Mouse (Mus musculus) lung, postnatal 0 days (tissue): Measurements from ENCODE around the gene Gm10330. TPM values are rescaled to one million over a fixed set of nuclear protein-coding genes. Genes with fewer than 3 reads are reported as not detected.
"Not testable (repeated sequence)": the region's sequence is repeated elsewhere in the genome, so short reads cannot be mapped to it uniquely, and the experiment has no call there.

Experiments used
- ATAC-seq: fragments of 200-750 bp; cut with Nextera tagmentation; 2 replicates; pipeline ENCODE4 v1.8.0; 2017; ENCODE audit warnings: moderate library complexity
- DNase-seq: peaks from one replicate; pipeline ENCODE4 v3.0.0-alpha.2; 2016; ENCODE audit warnings: low spot score
- H3K27ac ChIP-seq: fragments of 300-500 bp; sonication (generic); 2 replicates; pipeline ENCODE4 v1.5.1; 2014; ENCODE audit warnings: antibody characterized with exemption, mild to moderate bottlenecking, low read length, mixed read lengths
- H3K27me3 ChIP-seq: fragments of 300-500 bp; sonication (generic); replicated peaks from 2 replicates; pipeline ENCODE4 v1.6.1; 2014; ENCODE audit warnings: low read length, mixed read lengths; ENCODE audit not compliant: insufficient read depth
- H3K36me3 ChIP-seq: fragments of 300-500 bp; sonication (generic); 2 replicates; pipeline ENCODE4 v1.6.1; 2014; ENCODE audit warnings: low read length, mixed read lengths; ENCODE audit not compliant: insufficient read depth
- H3K4me1 ChIP-seq: fragments of 300-500 bp; sonication (generic); 2 replicates; pipeline ENCODE4 v1.6.1; 2014; ENCODE audit warnings: antibody characterized with exemption, low read depth, low read length, mixed read lengths; ENCODE audit not compliant: insufficient read depth
- H3K4me2 ChIP-seq: fragments of 300-500 bp; sonication (generic); replicated peaks from 2 replicates; pipeline ENCODE4 v1.6.1; 2014; ENCODE audit warnings: low read depth, mild to moderate bottlenecking, low read length, moderate library complexity, mixed read lengths
- H3K4me3 ChIP-seq: fragments of 300-500 bp; sonication (generic); 2 replicates; pipeline ENCODE4 v1.5.1; 2014; ENCODE audit warnings: low read depth, low read length
- H3K9ac ChIP-seq: fragments of 300-500 bp; sonication (generic); replicated peaks from 2 replicates; pipeline ENCODE4 v1.6.1; 2014; ENCODE audit warnings: low read depth, mild to moderate bottlenecking
- H3K9me3 ChIP-seq: fragments of 300-500 bp; sonication (generic); 2 replicates; pipeline ENCODE4 v1.6.1; 2016; ENCODE audit warnings: low read length, mixed read lengths
- WGBS: fragments of 180-500 bp; shearing (Covaris S2); extraction: QIAGEN DNeasy Blood & Tissue Kit; methylation state at CpG from one replicate; pipeline ENCODE4 v1.1.7; 2014; 5-methylcytosine and 5-hydroxymethylcytosine counted together
- polyA plus RNA-seq: library from polyadenylated mRNA; unstranded; fragments of >200 nt; fragmentation: Nextera tagmentation; extraction: Ambion mirVana; gene quantifications from 2 replicates; pipeline ENCODE4 v1.2.1, GENCODE M21; 2015

The Gm10330 gene
- polyA plus RNA-seq, result 0.08 and 0.13 TPM in 2 replicates

- H3K4me3 ChIP-seq, H3K36me3 ChIP-seq, H3K4me2 ChIP-seq, H3K4me1 ChIP-seq, H3K27ac ChIP-seq, H3K27me3 ChIP-seq, H3K9ac ChIP-seq, ATAC-seq, DNase-seq, H3K9me3 ChIP-seq: not testable (repeated sequence)
- 94% methylated on average over 1 of the region's 1 CpGs for WGBS
Observed at GRCm38 (mm10) chr12:23780165-23780564, at the start of gene Gm10330. Gene Gm10330, minus strand, starts transcription at chr12:23780265.

GRCm38 (mm10) chr12:23800776-23801175 lies 20.7 kb upstream of the Gm10330 start:
- WGBS, result 18% methylated on average over 41 of the region's 43 CpGs
- H3K27me3 ChIP-seq, H3K36me3 ChIP-seq, DNase-seq, H3K4me3 ChIP-seq, H3K9ac ChIP-seq, H3K4me1 ChIP-seq, ATAC-seq, H3K27ac ChIP-seq, H3K4me2 ChIP-seq, H3K9me3 ChIP-seq: not testable (repeated sequence)

DNA sequence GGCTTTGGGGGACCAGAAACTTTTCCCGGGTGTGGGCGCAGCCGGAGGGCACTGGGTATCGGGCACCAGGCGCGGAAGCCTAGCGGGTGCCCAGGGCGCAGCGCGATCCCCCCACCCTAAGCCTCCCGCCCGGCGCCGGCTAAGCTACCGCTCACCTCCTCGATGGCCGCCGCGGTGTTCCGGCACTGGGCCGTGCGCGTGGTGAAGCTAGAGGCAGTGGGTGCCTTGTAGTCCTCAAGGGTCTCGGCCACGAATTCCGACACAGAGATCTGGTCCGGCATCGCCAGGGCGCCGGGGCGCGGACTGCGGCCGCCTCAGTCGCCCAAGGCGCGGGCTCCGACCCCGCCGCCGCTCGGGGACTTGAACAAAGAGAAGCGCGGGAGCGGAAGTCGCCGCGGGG lies 20.3 kb upstream of the Gm10330 start:
- not testable (repeated sequence) for H3K4me1 ChIP-seq, H3K9me3 ChIP-seq, H3K4me3 ChIP-seq, H3K4me2 ChIP-seq, ATAC-seq, H3K9ac ChIP-seq, H3K36me3 ChIP-seq, DNase-seq, H3K27ac ChIP-seq, H3K27me3 ChIP-seq
- WGBS, result 18% methylated on average over 24 of the region's 48 CpGs
